16 mouse cellular contexts compared by ENCODE assay signal in the genomic region with DNA sequence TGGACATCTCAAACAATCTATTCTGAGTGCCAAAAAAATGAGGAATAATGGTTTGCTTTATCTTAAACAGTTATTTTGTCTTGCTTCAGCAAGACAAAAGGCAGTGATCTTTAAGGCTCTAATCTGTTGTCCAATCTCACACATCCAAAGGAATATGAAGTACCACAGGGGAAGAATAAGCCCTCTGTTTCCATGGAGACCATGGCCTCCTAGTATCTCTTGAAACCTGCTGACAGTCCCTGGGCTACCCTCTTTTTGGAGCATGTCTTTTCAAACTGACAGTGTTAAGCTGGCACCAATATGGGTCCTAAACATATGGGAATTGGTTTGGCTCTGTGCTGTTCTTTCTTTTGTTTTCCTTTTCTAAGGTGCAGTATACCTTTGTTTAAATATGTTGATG.
"Had no signal": no experiment of that assay in that cellular context is flagged by ENCODE, and none has a peak within 500 bp of the region (broad histone marks: within the 10 kb centered on the region; RNA-seq: fewer than 3 reads in every experiment).

No protein-coding gene starts in this region.

- H3K9me3 ChIP-seq: liver, embryonic 13.5 days; liver, embryonic 15.5 days; lung, embryonic 15.5 days; midbrain, embryonic 12.5 days; neural tube, embryonic 12.5 days; stomach, embryonic 15.5 days had no signal

- DNase-seq: liver, embryonic 13.5 days; liver, postnatal 0 days; lung, adult 2 months; lung, postnatal 14 days; lung, postnatal 4 days; right cerebral cortex, postnatal 14 days; thymus, adult 2 months; thymus, postnatal 25 days; thymus, postnatal 4 days had no signal

- H3K4me2 ChIP-seq: liver, embryonic 13.5 days; liver, embryonic 15.5 days; lung, embryonic 15.5 days; midbrain, embryonic 12.5 days; neural tube, embryonic 12.5 days; stomach, embryonic 15.5 days had no signal

- H3K9ac ChIP-seq: liver, embryonic 13.5 days; liver, embryonic 15.5 days; liver, postnatal 0 days; lung, embryonic 15.5 days; midbrain, embryonic 12.5 days; neural tube, embryonic 12.5 days; stomach, embryonic 15.5 days had no signal

- H3K27ac ChIP-seq: liver, embryonic 13.5 days; liver, embryonic 15.5 days; lung, embryonic 15.5 days; midbrain, embryonic 12.5 days; neural tube, embryonic 12.5 days; stomach, embryonic 15.5 days; stomach, postnatal 0 days had no signal

- H3K4me1 ChIP-seq: liver, embryonic 13.5 days; liver, embryonic 15.5 days; lung, embryonic 15.5 days; neural tube, embryonic 12.5 days; stomach, embryonic 15.5 days had no signal

- ATAC-seq: liver, postnatal 0 days; lung, postnatal 0 days had no signal

- H3K4me3 ChIP-seq: liver, embryonic 13.5 days; liver, embryonic 15.5 days; lung, embryonic 15.5 days; midbrain, embryonic 12.5 days; neural tube, embryonic 12.5 days; stomach, embryonic 15.5 days had no signal

- H3K36me3 ChIP-seq: liver, embryonic 13.5 days; liver, embryonic 15.5 days; lung, embryonic 15.5 days; midbrain, embryonic 12.5 days; neural tube, embryonic 12.5 days; stomach, embryonic 15.5 days had no signal

- H3K27me3 ChIP-seq: liver, embryonic 13.5 days; liver, embryonic 15.5 days; lung, embryonic 15.5 days; midbrain, embryonic 12.5 days; neural tube, embryonic 12.5 days; stomach, embryonic 15.5 days had no signal
